Mouse (Mus musculus) heart, postnatal 36 days (tissue): ENCODE results near the gene Sertad3. TPM values are rescaled to one million over a fixed set of nuclear protein-coding genes. Genes with fewer than 3 reads are reported as not detected.

ENCODE experiments used
- DNase-seq, 2 experiments: peaks; one replicate each; pipeline ENCODE4 v3.0.0; 2021 to 2022
- intact Hi-C: fragments of 180-260 bp; cut with DNase I; formaldehyde crosslinking; loops from one replicate; pipeline ENCODE4 v1.15.1; 2025
- total RNA-seq, 2 experiments: library from RNA; stranded (reverse); gene quantifications; 2 replicates each; pipeline ENCODE4 v1.2.3; 2021

Sertad3 gene
- total RNA-seq, 2 experiments from 2014 or later = 8.3 to 8.4 TPM

DNA sequence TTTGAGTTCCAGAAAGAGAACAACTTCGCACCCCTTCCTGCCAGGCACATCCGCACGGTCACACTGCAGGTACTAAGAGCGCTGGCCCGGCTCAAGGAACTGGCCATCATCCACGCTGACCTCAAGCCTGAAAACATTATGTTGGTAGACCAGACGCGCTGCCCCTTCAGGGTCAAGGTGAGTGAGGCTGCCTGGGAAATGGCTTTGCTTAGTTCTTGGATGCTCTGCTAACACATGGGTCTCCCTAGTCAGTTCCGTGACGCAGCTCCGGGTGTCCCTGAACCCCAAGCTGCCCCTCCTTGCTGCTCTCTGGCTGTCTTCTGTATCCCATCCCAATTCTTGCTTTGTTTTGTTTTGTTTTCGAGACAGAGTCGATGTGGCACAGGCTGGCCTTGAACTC is 50.2 kb downstream of the Sertad3 start:
- DNase-seq = no peak
- intact Hi-C loops = no loop called here

DNA sequence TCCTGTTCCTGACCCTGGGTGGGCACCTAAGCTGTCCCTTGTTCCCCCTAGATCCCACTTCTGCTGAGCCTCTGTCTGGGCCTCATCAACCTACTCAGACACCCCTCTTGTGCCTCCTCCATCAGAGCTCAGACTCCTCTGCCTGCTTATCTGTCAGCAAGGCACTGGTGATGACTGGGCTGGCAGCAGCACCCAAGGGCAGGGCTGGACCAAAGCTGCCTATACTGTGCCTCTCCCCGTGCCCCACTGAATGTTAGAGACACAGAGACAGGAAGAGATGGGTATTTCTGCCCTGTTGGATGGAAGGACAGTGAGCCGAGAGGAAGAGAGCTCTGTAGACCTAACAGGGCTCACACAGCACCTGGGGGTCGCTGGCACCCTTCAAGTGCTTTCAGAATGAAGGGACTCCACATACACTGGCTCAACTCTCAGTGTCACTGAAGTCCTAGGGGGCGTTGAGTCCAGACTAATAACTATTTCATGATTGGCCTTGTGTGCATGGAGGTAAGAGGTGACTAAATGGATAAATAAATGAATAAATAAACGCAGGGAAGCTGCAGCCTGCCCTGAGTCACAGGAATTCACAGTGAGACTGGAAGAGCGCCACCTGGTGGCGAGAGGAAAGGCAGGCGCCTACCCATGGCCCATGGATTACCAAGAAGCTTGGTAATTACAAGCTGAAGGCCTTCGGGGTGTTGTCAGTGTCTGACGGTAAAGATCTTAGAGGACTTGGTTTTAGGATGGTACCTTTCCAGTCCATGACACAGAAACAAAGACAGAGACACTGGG is 52.7 kb downstream of the Sertad3 start:
- peak; percentile 77 to 78 for DNase-seq
- intact Hi-C loops = loop anchor here (1.0 to 2.0 kb wide), 3 partner anchors 51 to 190 kb away; no protein-coding TSS in a partner anchor

Other genes starting within 250 kb of the Sertad3 start
- 1 to 10 TPM; 5.1 to 5.6 TPM for gene Itpkc, start 245.1 kb upstream of the Sertad3 start, total RNA-seq
- 10 to 100 TPM in 1 of 2 experiments, 1 to 10 TPM in 1; 8.8 to 11.2 TPM for gene Coq8b, start 240.7 kb upstream of the Sertad3 start, total RNA-seq
- 1 to 10 TPM; 5.7 to 6.1 TPM for gene Numbl, start 215.3 kb upstream of the Sertad3 start, total RNA-seq
- 100 to 1,000 TPM; 207 to 236 TPM for gene Ltbp4, start 136.1 kb upstream of the Sertad3 start, total RNA-seq
- gene Shkbp1, start 117.7 kb upstream of the Sertad3 start, total RNA-seq = 1 to 10 TPM; 6.5 to 7.5 TPM
- gene Gm20479, start 116.3 kb upstream of the Sertad3 start, total RNA-seq = not detected
- gene Sptbn4, start 26.1 kb upstream of the Sertad3 start, total RNA-seq = under 1 TPM; 0.22 to 0.41 TPM
- 10 to 100 TPM; 29.9 to 31.8 TPM for gene Blvrb, start 25.8 kb upstream of the Sertad3 start, total RNA-seq
- gene Sertad1, start 13.1 kb downstream of the Sertad3 start, total RNA-seq = 10 to 100 TPM in 1 of 2 experiments, 1 to 10 TPM in 1; 9.5 to 11.5 TPM
- under 1 TPM; 0.95 to 0.97 TPM for gene Prx, start 25.6 kb downstream of the Sertad3 start, total RNA-seq
- gene Hipk4, start 49.5 kb downstream of the Sertad3 start, total RNA-seq = under 1 TPM; 0.14 to 0.17 TPM
- 10 to 100 TPM; 26.0 to 29.0 TPM for gene Pld3, start 79.5 kb downstream of the Sertad3 start, total RNA-seq
- gene 2310022A10Rik, start 79.5 kb downstream of the Sertad3 start, total RNA-seq = 10 to 100 TPM; 67.6 to 69.0 TPM
- 100 to 1,000 TPM; 172 to 194 TPM for gene Akt2, start 117.8 kb downstream of the Sertad3 start, total RNA-seq
- gene Ttc9b, start 180.1 kb downstream of the Sertad3 start, total RNA-seq = not detected
- gene Map3k10, start 200.8 kb downstream of the Sertad3 start, total RNA-seq = 10 to 100 TPM; 20.6 to 23.1 TPM
- under 1 TPM; 0.44 to 0.60 TPM for gene Zfp607b, start 215.6 kb downstream of the Sertad3 start, total RNA-seq